Mouse (Mus musculus) MEL (cell line): ENCODE measurements around the gene Gucd1. TPM values are rescaled to one million over a fixed set of nuclear protein-coding genes. Genes with fewer than 3 reads are reported as not detected.
"Not testable (repeated sequence)": the region's sequence is repeated elsewhere in the genome, so short reads cannot be mapped to it uniquely, and the experiment has no call there.

ENCODE experiments used
- DNase-seq: peaks from one replicate; pipeline ENCODE4 v3.0.0; 2011; ENCODE audit warnings: low read depth, low spot score
- H3K27ac ChIP-seq: 2 replicates; pipeline ENCODE4 v1.5.1; 2012; ENCODE audit warnings: low read depth, mild to moderate bottlenecking, control low read depth, low read length, moderate library complexity; ENCODE audit not compliant: control insufficient read depth
- H3K27me3 ChIP-seq, 2 experiments: fragments of 150-350 bp in 1 of 2; sonication (generic) in 1 of 2; 2 replicates each; pipeline ENCODE4 v1.6.1; 2012; ENCODE audit warnings: low read length in 2 of 2, mild to moderate bottlenecking in 2 of 2, improper control_type of control experiment in 1 of 2, moderate library complexity in 1 of 2; ENCODE audit not compliant: insufficient read depth in 2 of 2, control insufficient read depth in 1 of 2
- H3K36me3 ChIP-seq, 2 experiments: 2 replicates each; pipeline ENCODE4 v1.6.1; 2012 to 2014; ENCODE audit warnings: low read length in 2 of 2, improper control_type of control experiment in 1 of 2, inconsistent platforms in 1 of 2, mild to moderate bottlenecking in 1 of 2; ENCODE audit not compliant: insufficient read depth in 2 of 2, control insufficient read depth in 1 of 2
- H3K4me1 ChIP-seq, 2 experiments: fragments of 150-350 bp in 1 of 2; sonication (generic) in 1 of 2; 2 replicates each; pipeline ENCODE4 v1.6.1; 2012; ENCODE audit warnings: low read length in 2 of 2, improper control_type of control experiment in 1 of 2, mild to moderate bottlenecking in 1 of 2; ENCODE audit not compliant: insufficient read depth in 2 of 2, control insufficient read depth in 1 of 2
- H3K4me3 ChIP-seq, 2 experiments: fragments of 150-350 bp in 1 of 2; sonication (generic) in 1 of 2; 2 replicates each; pipeline ENCODE4 v1.5.1; 2012; ENCODE audit warnings: low read depth in 2 of 2, low read length in 2 of 2, mild to moderate bottlenecking in 2 of 2, moderate library complexity in 2 of 2, control low read depth in 1 of 2, improper control_type of control experiment in 1 of 2; ENCODE audit not compliant: control insufficient read depth in 1 of 2, insufficient read depth in 1 of 2
- H3K79me2 ChIP-seq: 2 replicates; pipeline ENCODE4 v1.6.1; 2012; ENCODE audit warnings: mild to moderate bottlenecking, low read length, moderate library complexity; ENCODE audit not compliant: control insufficient read depth, poor library complexity, insufficient read depth
- H3K9ac ChIP-seq: 2 replicates; pipeline ENCODE4 v1.6.1; 2012; ENCODE audit warnings: low read depth, mild to moderate bottlenecking, control low read depth, low read length, moderate library complexity; ENCODE audit not compliant: control insufficient read depth, poor library complexity, severe bottlenecking
- H3K9me3 ChIP-seq: fragments of 150-350 bp; sonication (generic); replicated peaks from 2 replicates; pipeline ENCODE4 v1.6.1; 2012; ENCODE audit warnings: mild to moderate bottlenecking, low read length, improper control_type of control experiment, moderate library complexity; ENCODE audit not compliant: insufficient read depth
- BHLHE40 ChIP-seq: IDR thresholded peaks from 2 replicates; pipeline ENCODE4 v1.6.1; 2012; ENCODE audit warnings: low read depth, mild to moderate bottlenecking, inconsistent platforms, low read length, improper control_type of control experiment, borderline replicate concordance
- CHD1 ChIP-seq: IDR thresholded peaks from 2 replicates; pipeline ENCODE4 v1.6.1; 2012; ENCODE audit warnings: low read depth, mild to moderate bottlenecking, inconsistent platforms, low read length, improper control_type of control experiment
- E2F4 ChIP-seq: IDR thresholded peaks from 2 replicates; pipeline ENCODE4 v1.6.1; 2011; ENCODE audit warnings: low read depth, low read length, improper control_type of control experiment, borderline replicate concordance
- ELF1 ChIP-seq: IDR thresholded peaks from 2 replicates; pipeline ENCODE4 v1.6.1; 2014; ENCODE audit warnings: low read depth, mild to moderate bottlenecking, inconsistent platforms, low read length, improper control_type of control experiment, moderate library complexity
- HCFC1 ChIP-seq: IDR thresholded peaks from 2 replicates; pipeline ENCODE4 v1.6.1; 2012; ENCODE audit warnings: low read depth, mild to moderate bottlenecking, inconsistent platforms, low read length, improper control_type of control experiment, moderate library complexity
- MEF2A ChIP-seq: IDR thresholded peaks from 2 replicates; pipeline ENCODE4 v1.6.1; 2014; ENCODE audit warnings: low read depth, mild to moderate bottlenecking, inconsistent platforms, low read length, improper control_type of control experiment; ENCODE audit not compliant: poor library complexity, insufficient replicate concordance, severe bottlenecking; ENCODE audit errors: extremely low read depth
- MYC ChIP-seq: IDR thresholded peaks from 2 replicates; pipeline ENCODE4 v1.6.1; 2011; ENCODE audit warnings: low read depth, mild to moderate bottlenecking, low read length, improper control_type of control experiment, moderate library complexity
- POLR2AphosphoS2 ChIP-seq: IDR thresholded peaks from 2 replicates; pipeline ENCODE4 v1.6.1; 2011; ENCODE audit warnings: low read length, improper control_type of control experiment
- POLR2AphosphoS5 ChIP-seq: IDR thresholded peaks from 2 replicates; pipeline ENCODE4 v1.6.1; 2012; ENCODE audit warnings: low read depth, borderline replicate concordance, mild to moderate bottlenecking, inconsistent platforms, low read length, moderate library complexity, mixed read lengths
- USF2 ChIP-seq, 2 experiments: IDR thresholded peaks; 2 replicates each; pipeline ENCODE4 v1.6.1; 2011 to 2012; ENCODE audit warnings: improper control_type of control experiment in 2 of 2, low read length in 2 of 2, borderline replicate concordance in 1 of 2, inconsistent platforms in 1 of 2, low read depth in 1 of 2, mild to moderate bottlenecking in 1 of 2; ENCODE audit not compliant: insufficient read depth in 1 of 2
- ZNF384 ChIP-seq: IDR thresholded peaks from 2 replicates; pipeline ENCODE4 v1.6.1; 2012; ENCODE audit warnings: low read depth, mild to moderate bottlenecking, inconsistent platforms, low read length, improper control_type of control experiment
- polyA plus RNA-seq, 2 experiments: library from polyadenylated mRNA; stranded (reverse) in 1 of 2; unstranded in 1 of 2; fragments of >175 nt in 1 of 2; fragments of >200 nt in 1 of 2; gene quantifications; 2 replicates each; pipeline versions ENCODE4 v1.2.1 to v1.2.4; 2012; ENCODE audit warnings: low replicate concordance in 2 of 2, low read depth in 1 of 2; ENCODE audit not compliant: insufficient read length in 2 of 2, insufficient read depth in 1 of 2, missing spikeins in 1 of 2
- total RNA-seq: library from RNA; depleted of rRNA; stranded (reverse); fragments of 300-350 nt; gene quantifications from 2 replicates; pipeline ENCODE4 v1.2.3, GENCODE M21; 2012

Gucd1 gene
- total and polyA plus RNA-seq, 3 experiments = 18.7 to 30.7 TPM; not detected in 1

DNA sequence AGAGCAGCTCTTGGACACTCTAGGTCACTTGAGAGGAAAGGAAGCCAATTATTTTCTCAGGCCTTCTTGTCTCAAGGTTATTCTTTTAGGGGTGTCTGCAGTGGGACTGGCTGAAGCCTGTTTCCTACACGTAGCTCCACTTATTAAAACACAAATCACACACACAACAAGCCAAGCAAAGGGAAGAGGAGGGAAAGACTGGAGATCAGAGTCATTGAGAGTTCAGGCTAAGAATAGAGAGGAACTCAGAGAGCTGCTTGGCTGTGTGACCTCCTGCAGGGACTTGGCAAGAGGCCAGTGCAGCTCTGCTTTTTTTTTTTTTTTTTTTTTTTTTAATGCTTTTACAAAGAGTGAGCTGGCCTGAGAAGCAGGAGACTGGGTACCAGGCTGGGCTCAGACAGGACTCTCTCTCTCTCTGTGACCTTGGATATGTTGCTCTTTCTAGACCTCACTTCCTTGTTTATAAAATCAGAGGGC is 153.5 kb downstream of the Gucd1 start:
- not testable (repeated sequence) for H3K36me3 ChIP-seq, H3K9me3 ChIP-seq
- peak; percentile 68 for DNase-seq
- peak overlapping the region; percentile 89 to 99; a peak in 2 of 4 replicates for H3K4me3 ChIP-seq
- TF ChIP-seq ZNF384 (peak; percentile 96), ELF1 (0 out of 2 replicates have a peak, but pooled peaks have one; percentile 14), HCFC1 (0 out of 2 replicates have a peak, but pooled peaks have one; percentile 18)
- TF ChIP-seq, all 39 proteins: peak for 3; not testable (repeated sequence) for 36
- not testable (repeated sequence) for H3K4me1 ChIP-seq, H3K27ac ChIP-seq, H3K27me3 ChIP-seq, H3K79me2 ChIP-seq, H3K9ac ChIP-seq

GRCm38 (mm10) chr10:75355341-75355740 is 162.4 kb downstream of the Gucd1 start:
- Histone ChIP-seq H3K27ac (no peak overlapping the region), H3K4me1 (no peaks in the 10 kb centered on the region), H3K27me3 (peaks cover 0 to 6% of the 10 kb centered on the region in 2 experiments; a peak in 3 of 4 replicates), H3K36me3 (no peaks in the 10 kb centered on the region), H3K9ac (no peak overlapping the region), H3K4me3 (no peak overlapping the region), H3K79me2 (no peaks in the 10 kb centered on the region), H3K9me3 (no peaks in the 10 kb centered on the region)
- DNase-seq = no peak
- TF ChIP-seq POLR2AphosphoS5 (no peak), BHLHE40 (no peak), USF2 (IDR thresholded peaks at IDR 0.05; ENCODE audit: borderline replicate concordance in 1 of 2, insufficient read depth in 1 of 2, low read depth in 1 of 2, low read length in 2 of 2) (no peak), E2F4 (no peak), POLR2AphosphoS2 (no peak), CHD1 (no peak), MYC (no peak), MEF2A (no peak)

GRCm38 (mm10) chr10:75353838-75354241 is 163.9 kb downstream of the Gucd1 start:
- H3K27me3 ChIP-seq, H3K27ac ChIP-seq, H3K4me3 ChIP-seq, H3K79me2 ChIP-seq, DNase-seq, H3K9ac ChIP-seq, H3K36me3 ChIP-seq, H3K9me3 ChIP-seq, H3K4me1 ChIP-seq: not testable (repeated sequence)
